Mouse (Mus musculus) bone marrow, adult 2 months (tissue): ENCODE data around the gene Trpd52l3.

Experiments used
- CTCF ChIP-seq: fragments of 200-500 bp; IDR thresholded peaks from 2 replicates; pipeline ENCODE4 v1.5.1; 2011; ENCODE audit warnings: low read length, control low read depth; ENCODE audit not compliant: control insufficient read depth, insufficient read depth
- POLR2A ChIP-seq: fragments of 200-500 bp; IDR thresholded peaks from 2 replicates; pipeline ENCODE4 v1.6.1; 2011; ENCODE audit warnings: low read depth, mild to moderate bottlenecking, control low read depth, low read length, borderline replicate concordance; ENCODE audit not compliant: control insufficient read depth

DNA sequence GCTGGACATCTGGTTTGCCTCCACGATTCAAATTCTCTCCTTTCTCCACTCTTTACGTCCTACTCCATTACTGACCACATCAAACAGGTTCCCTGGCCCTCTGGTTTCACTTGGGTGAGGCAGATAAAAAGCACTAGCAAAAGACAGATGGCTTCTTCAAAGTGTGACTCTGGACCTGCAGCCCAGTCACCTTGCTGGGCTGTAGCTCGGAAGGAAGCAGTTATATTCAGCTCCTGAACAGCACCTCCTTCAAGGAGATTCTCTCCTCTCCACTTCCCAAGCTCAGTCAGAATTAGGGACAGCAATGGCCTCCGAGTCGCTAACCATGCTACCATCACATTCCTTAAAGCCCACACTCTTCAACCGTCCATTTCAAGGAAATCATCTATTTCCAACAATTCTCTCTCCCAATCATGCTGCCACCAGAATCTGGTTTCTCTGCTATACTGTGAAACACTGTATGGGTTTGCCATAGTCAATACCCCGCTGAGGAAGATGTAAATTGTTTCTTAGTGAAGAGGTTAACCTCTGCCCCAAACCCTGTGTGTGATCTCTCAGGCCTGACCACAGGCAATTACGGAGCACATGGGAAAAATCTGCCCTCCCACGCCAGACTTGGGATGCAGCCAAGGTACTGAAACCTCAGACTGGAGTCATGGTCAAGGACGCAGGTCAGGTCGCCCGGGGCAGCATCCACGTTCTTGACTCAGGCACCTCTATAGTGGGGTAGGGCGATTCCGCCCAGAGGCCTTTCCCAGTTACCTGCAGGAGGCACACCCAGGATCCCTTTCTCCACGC, 19.2 kb upstream of the Trpd52l3 start:
- TF ChIP-seq POLR2A (no peak), CTCF (no peak)
